Mouse (Mus musculus) heart, postnatal 36 days (tissue): ENCODE measurements at regions not wholly inside any gene's neighbourhood (a gene's known extent, or its start where the extent isn't known, plus 50 kb on each side); places are given as distances from the start of the nearest gene placed in this dataset.

Source experiments
- DNase-seq, 2 experiments: peaks; one replicate each; pipeline ENCODE4 v3.0.0; 2021 to 2022
- intact Hi-C: fragments of 180-260 bp; cut with DNase I; formaldehyde crosslinking; loops from one replicate; pipeline ENCODE4 v1.15.1; 2025

- no peak for DNase-seq
- intact Hi-C loops = no loop called here
Observed at GRCm38 (mm10) chr2:147560426-147561155, 198.9 kb downstream of the Pax1 start.

- intact Hi-C loops = no loop called here
- DNase-seq = no peak
Observed at GRCm38 (mm10) chr2:147529161-147529560, 167.4 kb downstream of the Pax1 start.

GRCm38 (mm10) chr2:147515436-147515835 is 153.7 kb downstream of the Pax1 start:
- intact Hi-C loops = no loop called here
- DNase-seq = peak; percentile 10 to 16

GRCm38 (mm10) chr2:147514748-147515147 is 153.0 kb downstream of the Pax1 start:
- no peak for DNase-seq
- intact Hi-C loops = no loop called here

GRCm38 (mm10) chr2:147503962-147504361 is 142.2 kb downstream of the Pax1 start:
- DNase-seq = no peak
- intact Hi-C loops = no loop called here

- DNase-seq = no peak
- intact Hi-C loops = no loop called here
Observed at GRCm38 (mm10) chr2:147498731-147499130, 137.0 kb downstream of the Pax1 start.

- no peak for DNase-seq
- intact Hi-C loops = no loop called here
Observed at GRCm38 (mm10) chr2:147455932-147456331, 94.2 kb downstream of the Pax1 start.

- DNase-seq = no peak
- intact Hi-C loops = no loop called here
Observed at GRCm38 (mm10) chr2:147454362-147455257, 92.9 kb downstream of the Pax1 start.
